Mouse (Mus musculus): Measurements from ENCODE around the gene Epn2.

The Epn2 gene

DNA sequence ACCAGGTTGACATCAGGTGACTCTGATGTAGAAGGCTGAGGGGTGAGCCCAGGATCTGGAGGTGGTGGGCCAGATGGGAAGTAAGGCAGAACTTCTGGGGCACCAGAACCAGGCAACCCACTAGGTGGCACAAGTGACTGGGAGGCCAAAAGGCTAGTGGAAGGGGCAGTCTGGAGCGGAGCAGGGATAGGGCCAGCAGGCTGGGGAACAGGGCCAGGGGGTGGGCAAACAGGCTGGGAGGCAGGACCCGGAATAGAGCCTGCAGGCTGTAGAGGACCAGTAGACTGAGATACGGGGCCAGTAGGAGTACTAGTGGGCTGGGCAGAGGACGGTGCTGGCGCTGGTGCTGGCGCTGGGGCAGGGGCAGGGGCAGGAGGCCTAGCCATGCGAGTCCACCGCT lies 89.6 kb downstream of the Epn2 start:
- no peak for DNase-seq (ENCODE audit: low spot score in 2 of 2)

DNA sequence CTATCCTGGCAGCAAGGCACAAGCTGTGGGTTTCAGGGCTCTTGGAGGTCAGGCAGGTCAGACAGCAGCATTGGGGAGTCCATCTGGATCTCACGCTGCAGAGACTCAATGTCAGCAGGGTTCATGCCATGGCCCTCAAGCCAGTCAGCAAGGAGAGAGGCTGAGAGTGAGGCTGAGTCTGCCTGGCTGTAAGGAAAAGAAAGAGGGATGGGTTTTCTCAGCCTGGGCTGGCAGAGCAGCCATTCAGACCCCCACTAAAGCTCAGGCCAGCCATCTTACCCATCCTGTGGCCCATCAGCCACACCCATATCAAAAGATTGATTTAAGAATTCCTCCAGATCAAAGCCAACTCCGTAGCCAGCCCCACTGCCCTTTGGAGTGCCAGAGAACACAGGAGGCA lies 90.4 kb downstream of the Epn2 start:
- no peak for DNase-seq (ENCODE audit: low spot score in 2 of 2)

DNA sequence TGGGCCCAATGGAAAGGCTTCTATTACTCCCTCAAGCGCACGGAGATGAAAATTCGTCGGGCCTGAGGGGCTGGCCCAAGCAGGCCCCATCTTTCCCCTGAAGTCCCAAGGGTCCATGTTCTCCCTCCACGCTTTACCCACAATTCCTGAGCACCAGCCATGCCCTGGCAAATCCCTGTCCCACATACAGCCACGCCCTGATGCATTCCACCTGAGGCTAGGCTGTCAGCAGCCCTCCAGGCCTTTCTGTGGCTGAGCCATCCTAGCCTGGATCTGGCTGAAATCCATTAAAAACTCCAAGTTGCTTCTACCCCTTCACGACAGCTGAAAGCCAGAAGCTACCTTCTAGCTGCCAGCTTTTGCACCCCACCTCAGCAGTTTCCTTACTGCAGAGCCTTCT lies 91.6 kb downstream of the Epn2 start:
- no peak for DNase-seq (ENCODE audit: low spot score in 2 of 2)

DNA sequence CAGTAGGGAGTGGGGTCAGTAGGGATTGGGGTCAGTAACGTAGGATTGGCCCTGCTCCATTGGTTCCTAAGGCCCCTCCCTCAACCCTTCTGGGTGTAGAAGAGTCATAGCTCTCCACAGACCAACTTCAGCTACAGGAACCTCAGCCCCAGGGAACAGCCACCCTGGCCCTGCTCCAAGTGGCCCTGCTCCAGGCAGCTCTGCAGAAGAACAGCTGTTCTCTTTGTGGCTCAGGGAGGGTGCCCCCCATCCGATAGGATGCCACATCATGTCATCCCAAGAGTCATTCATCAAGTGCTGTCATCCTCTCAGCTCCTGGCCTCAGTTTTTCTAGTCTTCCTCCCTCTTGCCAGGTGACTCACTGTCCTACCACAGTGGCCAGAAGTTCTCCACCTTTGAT lies 92.1 kb downstream of the Epn2 start:
- DNase-seq (ENCODE audit: low spot score in 2 of 2), result peak in 1 of 2 experiments; percentile 75

DNA sequence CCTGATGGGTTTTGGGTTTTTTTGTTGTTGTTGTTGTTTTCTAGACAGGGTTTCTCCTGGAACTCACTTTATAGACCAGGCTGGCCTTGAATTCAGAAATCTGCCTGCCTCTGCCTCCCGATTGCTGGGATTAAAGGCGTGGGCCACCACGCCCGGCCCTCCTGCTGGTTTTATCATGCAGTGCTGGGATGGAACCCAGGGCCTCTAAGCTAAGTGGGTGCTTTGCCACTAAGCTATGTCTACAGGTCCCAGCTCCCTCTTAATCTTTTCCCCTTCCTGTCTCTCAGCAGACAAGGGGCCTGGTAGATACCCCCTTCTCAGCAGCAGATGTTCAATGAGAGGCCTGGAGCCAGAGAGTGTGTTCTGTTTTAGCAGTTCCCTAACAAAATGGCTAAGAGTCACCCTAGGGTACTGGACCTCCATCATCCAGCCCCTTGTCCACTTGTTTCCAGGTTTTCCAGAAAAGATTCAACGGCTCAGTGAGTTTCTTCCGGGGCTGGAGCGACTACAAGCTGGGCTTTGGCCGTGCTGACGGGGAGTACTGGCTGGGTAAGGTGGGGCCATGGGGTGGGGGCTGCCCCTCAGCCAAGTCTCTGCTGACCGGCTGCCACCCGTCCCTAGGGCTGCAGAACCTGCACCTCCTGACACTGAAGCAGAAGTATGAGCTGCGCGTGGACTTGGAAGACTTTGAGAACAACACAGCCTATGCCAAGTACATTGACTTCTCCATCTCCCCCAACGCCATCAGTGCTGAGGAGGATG lies 92.8 kb downstream of the Epn2 start:
- no peak for DNase-seq (ENCODE audit: low spot score in 2 of 2)

DNA sequence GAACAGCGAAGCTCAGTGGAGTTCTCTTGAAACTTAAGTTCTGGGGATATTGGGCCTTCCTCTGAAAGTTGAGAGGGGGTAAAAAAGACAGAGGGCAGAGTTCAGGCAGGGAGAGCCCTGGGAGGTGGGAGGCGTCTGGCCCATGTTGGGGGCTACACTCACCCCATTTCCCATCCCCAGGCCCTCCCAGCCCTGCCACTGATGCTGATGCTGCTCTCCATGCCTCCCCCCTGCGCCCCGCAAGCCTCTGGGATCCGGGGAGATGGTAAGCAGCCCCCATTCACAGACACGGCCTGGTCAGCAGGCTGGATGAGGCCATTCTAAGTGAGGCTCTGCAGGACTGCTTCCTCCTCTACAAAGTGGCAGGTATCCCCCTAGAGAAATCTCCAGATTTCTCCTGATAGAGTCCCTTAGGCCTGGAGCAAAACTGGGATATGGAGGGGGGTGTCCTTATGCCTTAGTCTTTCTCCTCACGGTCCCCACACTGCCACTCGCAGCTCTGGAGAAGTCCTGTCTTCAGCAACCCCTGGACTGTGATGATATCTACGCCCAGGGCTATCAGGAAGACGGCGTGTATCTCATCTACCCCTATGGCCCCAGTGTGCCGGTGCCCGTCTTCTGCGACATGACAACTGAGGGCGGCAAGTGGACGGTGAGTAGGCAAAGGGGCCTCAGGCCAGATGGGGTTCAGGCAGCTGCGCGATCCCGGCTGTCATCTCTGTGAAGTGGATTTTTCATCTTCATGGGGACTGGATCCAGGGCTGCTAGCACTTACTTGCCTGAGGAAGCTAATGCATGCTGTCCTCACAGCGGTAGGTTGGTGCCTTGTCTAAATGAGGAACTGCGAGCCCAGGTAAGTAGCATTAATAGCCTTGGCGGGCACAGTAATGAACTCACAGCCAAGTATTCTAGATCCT lies 93.7 kb downstream of the Epn2 start:
- DNase-seq (ENCODE audit: low spot score in 2 of 2), result no peak

DNA sequence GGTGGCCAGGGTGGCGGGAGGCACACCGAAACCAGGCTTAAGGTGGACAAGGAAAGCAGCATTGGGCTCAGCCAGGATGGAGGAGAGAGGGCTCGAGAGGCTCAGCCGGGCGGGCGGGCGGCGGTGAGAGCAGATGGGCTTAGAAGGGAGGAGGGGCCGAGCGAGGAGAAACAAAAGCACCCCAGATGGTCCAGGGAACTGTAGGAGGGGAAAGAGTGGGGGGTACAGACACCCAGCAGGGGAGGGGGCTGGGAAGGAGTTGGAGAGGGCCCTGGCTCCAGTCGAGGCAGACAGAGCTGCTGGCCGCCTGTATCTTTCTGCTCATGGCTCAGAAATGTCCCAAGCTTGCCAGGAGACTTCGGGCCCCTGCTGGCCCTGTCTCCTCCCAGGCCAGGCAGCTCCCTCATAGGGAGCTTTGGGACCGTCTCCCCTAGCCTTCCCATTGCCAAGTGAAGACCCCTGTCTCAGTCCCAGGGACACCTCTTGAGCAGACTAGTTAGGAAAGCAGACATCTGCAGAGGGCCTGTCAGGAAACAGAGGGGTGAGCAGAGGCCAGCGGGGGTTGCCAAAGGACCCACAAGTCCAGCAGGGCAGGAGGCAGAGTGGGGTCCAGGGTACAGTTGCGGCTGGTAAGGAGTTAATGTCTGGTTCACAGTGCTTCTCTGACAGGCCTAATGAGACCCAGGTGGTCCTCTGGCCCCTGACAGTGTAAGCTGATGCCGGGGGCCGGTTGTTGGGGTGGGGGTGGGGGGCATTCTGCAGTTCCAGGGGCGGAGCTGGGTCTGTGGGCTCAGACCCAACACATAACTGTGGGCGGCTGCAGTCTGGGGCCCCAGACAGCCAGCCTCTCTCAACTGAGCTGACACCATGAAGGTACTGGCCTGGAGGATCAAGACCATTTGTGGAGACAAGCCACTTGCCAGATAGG lies 94.6 kb downstream of the Epn2 start, which contains the start of gene Mfap4:
Mfap4 (plus strand) TSS at position 819 of the 928 bp plus-strand sequence.
- DNase-seq (ENCODE audit: low spot score in 2 of 2), result peak in 1 of 2 experiments; percentile 73

DNA sequence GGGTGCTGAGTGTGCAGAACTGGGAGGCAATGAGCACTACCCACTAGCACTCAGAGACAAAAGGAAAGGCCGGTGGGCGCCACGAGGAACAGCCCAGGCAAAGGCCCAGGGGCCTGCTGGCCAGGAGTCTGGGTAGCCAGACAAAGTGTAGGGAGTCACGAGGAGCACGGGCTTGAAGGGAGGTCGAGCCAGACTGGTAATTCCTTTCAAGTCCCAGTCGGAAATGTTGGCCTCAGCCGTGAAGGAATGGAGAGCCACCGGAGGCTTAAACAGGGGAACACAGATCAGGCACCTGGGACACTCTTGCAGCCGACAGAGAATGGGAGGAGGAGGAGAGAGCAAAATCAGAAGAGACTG lies 95.3 kb downstream of the Epn2 start:
- DNase-seq (ENCODE audit: low spot score in 2 of 2), result no peak

DNA sequence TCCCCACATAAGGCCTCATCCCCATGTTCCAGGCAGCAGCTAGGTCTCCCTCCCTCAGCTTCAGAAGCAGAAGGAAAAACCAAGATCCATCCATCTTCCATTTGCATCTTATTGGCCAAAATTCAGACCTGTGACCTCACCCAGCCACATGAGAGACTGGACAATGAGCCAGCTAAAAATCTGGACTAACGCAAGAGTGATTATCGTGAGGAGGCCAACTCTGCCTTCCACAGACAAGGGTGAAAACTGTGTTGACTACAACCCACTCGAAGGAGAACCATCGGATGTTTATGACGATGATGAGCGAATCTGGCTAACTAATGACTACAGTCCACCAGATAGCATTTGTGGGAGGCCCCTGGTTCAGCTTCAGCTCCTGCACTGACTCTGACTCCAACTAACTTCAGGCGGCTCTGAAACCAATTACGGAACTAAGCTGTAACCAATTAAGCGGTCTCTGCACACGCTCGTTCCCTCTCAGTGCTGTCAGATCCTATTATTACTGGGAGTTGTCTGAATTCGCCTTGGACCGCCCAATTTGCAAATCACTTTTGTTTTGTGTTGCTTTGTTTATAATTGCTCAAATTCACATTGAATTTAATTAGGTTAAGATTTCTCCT lies 96.2 kb downstream of the Epn2 start:
- no peak for DNase-seq (ENCODE audit: low spot score in 2 of 2)

DNA sequence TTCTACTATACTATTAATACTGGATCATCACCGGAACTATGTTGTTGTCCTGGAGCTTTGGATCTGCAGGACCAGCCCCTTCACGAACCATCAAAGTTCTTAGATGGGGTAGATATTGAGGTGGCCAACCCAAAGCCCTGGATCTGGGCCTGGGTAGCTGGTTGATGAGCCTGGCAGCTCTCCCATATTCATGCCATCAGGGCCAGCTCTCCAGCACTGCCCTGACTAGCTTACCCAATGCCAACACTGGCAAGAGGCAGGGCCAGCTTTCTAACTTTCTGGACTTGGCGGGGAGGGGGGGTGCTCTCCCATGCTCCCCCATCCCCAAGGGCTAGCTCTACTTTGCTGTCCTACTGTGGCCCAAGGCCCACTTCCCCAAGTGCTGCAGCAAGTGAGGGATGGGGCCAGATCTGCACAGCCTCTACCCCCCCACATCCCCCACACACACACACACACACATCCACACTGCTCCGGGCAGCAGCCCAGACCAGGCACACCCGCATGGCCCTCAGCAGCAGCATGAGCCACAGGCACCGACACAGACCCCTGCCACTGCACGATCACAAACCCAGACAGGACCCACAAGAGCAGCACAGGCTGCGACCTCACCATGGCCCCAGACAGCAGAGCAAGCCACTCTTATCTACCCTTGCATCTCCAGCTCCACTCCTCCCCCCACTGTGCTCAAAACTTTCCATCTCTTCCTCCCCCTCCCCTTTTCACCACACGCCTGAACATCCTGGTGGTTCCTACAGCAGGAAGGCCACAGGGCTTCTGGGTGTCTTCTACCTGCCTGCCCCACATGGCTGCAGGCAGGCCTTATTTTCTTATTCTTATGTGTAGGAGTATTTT lies 98.0 kb downstream of the Epn2 start:
- no peak for DNase-seq (ENCODE audit: low spot score in 2 of 2)

DNA sequence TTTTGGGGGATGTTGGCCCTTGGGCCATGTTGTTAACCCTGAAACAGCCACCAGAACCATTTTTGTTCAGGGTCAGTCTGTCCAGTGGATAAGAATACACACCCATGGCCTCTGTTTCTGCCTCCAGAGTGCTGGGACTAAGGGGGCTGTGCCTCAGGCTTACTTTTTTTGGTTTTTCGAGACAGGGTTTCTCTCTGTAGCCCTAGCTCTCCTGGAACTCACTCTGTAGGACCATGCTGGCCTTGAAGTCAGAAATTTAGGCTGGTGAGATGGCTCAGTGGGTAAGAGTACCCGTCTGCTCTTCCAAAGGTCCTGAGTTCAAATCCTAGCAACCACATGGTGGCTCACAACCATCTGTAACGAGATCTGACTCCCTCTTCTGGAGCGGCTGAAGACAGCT lies 100.7 kb downstream of the Epn2 start:
- DNase-seq (ENCODE audit: low spot score in 2 of 2), result no peak

DNA sequence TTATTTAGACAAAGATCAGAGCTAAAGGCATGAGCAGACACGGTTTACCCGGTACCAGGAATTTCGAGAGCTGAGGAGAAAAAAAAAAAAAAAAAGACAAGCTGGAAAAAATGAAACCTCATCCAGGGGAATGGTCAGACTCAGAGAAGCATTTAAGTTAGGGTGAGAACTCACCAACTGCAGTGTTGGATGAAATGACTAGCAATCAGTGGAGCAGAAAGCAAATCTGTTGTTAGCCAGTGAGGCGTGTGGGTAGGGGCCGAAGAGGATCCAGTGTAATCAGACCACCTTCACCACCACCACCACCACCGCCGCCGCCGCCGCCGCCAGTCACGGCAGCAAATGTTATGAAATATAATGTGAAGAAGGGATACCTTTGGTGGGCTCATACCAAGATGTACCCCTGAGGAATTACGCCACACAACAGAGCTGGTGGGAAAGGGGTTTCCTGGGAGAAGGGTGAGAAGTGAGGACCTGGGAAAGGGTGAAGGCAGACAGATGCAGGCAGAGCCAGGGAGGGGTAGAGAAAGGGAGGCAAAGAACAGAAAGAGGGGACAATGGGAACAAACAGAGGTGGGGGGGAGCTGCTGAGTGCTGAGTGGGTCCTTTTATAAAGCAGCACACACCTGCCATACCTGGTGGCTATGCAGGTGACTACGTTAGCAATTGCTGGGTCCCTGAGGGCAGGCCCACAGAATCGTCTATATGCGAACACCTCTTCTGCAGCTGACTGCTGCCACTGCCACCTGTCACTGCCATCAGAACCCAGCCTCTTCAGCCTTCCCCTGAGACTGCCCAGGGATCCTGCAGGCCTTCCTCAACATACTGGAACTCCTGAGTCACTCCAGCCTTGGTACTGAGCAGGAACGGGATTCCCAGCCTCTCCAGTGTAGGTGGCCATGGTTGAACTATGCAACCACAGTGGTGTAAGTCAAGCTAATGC lies 101.7 kb downstream of the Epn2 start:
- DNase-seq (ENCODE audit: low spot score in 2 of 2), result no peak

DNA sequence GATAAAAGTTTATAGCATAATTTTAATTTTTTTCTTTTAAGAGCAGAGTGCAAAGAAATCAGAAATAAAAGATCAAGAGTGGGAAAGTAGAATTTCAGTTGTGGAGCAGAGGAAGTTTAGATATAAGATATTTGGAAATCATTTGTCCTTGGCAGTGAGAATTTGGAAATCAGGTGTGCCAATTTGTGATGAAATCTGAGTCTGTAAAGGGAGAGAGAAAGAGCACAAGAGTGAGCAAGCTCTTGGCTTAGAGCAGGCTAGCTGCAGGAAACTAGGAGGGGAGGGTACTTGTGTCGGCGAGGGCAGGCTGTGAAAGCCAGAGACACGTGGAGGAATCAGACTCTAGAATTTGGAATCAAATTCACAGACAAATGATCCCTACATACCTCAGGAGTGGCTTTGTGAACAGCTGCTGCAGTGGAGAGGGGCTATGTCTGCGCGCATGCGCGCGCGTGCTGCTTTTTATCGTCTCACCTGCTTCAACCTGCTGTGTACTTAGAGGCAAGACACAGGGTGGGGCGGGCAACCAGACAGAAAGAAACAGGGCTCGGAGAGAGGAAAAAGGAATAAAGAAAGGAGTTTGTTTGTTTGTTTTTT lies 102.6 kb downstream of the Epn2 start:
- no peak for DNase-seq (ENCODE audit: low spot score in 2 of 2)

DNA sequence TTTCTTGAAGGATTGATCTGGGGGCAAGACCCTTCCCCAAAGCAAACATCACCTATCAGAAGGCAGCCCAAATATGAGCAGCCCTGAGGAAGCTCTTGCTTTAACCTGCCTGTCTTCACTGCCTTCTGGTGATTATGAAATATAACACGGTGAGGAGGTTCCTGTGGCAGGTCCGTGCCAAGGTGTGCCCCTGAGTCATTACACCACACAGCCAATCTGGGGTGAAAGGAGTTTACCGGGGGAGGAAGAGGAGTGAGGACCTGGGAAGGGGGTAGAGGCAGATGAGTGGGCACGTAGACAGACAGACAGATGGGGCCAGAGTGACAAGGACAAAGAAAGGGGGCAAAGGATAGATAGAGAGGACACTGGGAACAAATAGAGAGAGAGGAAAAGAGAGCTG lies 105.9 kb downstream of the Epn2 start:
- no peak for DNase-seq (ENCODE audit: low spot score in 2 of 2)

DNA sequence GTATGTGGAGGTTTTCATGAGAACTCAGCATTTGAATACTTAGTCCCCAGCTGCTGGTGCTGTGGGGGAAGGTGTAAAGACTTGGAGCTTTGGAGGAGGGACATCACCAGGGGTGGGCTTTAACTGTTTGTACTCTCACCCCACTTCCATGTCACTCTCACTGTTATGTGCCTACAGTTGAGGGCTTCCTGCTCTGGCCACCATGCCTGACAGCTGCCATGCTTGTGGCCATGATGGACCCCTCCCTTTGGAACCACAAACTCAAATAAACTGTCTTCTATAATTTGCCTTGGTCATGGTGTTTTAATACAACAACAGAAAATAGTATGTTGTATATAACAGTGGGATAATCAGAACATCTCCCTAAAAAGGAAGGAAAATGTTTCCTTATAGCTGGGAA lies 108.6 kb downstream of the Epn2 start:
- no peak for DNase-seq (ENCODE audit: low spot score in 2 of 2)

DNA sequence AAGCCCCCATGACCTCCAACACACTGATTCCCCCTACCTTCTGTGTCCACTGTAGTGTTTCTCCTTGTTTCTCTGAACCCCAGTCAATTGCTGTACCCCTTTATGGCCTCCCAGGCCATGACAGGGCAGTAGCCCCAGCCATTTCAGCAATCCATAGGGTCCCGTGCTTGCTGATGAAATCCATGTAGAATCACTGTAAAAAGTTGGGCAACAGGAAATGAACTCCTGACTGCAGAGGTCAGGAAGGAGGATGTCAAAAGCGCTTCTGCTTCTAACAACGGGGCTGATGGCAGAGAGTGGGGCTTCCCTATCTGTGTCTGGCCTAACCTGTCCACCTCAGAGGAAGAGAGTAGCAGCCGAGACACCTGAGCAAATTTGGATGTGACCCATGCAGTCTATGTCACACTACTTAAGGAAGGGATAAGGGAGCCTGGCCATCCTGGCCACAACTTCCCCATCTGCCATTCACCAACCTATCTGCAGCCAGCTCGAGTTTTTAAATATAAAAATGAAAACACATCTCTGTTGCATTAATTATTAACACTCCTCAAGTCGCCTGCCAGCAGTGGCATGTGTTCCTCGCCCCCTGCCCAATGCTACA lies 110.1 kb downstream of the Epn2 start:
- no peak for DNase-seq (ENCODE audit: low spot score in 2 of 2)

DNA sequence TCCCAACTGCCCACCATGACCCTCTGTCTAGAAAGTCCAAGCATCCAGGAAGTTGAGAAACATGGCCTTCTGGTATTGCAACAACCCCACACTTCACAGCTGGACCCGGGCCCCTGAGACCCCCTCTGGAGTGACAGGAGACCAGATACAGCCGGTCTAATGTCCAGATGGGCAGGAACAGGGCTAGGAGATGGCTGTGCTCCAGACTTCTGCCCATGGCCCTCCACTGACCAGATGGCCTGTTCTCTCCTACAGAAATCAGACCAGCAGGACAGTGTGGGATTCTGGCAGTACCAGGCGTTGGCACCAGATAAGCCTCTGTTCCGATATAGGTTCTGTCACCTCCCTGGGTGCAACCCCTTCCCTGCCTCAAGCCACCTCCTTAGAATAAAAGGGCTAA lies 111.0 kb downstream of the Epn2 start:
- no peak for DNase-seq (ENCODE audit: low spot score in 2 of 2)

Data from cerebellum, postnatal 4 days (tissue).